Mouse (Mus musculus) liver, embryonic 11.5 days (tissue): ENCODE data around the gene Josd2. TPM values are rescaled to one million over a fixed set of nuclear protein-coding genes. Genes with fewer than 3 reads are reported as not detected.

Experiments used
- ATAC-seq: fragments of 200-750 bp; cut with Nextera tagmentation; replicated peaks from 2 replicates; pipeline ENCODE4 v1.8.0; 2017; ENCODE audit warnings: moderate number of reproducible peaks, mild to moderate bottlenecking, moderate TSS enrichment, moderate library complexity; ENCODE audit not compliant: low FRiP score
- DNase-seq: peaks from one replicate; pipeline ENCODE4 v3.0.0-alpha.2; 2017; ENCODE audit warnings: low spot score
- H3K27ac ChIP-seq: fragments of 300-500 bp; sonication (generic); 2 replicates; pipeline ENCODE4 v1.5.1; 2014; ENCODE audit warnings: mild to moderate bottlenecking, low read depth, low read length, control low read depth
- H3K27me3 ChIP-seq: fragments of 300-500 bp; sonication (generic); replicated peaks from 2 replicates; pipeline ENCODE4 v1.6.1; 2014; ENCODE audit warnings: low read length, mixed read lengths; ENCODE audit not compliant: control insufficient read depth, insufficient read depth
- H3K36me3 ChIP-seq: fragments of 300-500 bp; sonication (generic); 2 replicates; pipeline ENCODE4 v1.6.1; 2014; ENCODE audit warnings: mild to moderate bottlenecking, low read length, moderate library complexity, mixed read lengths; ENCODE audit not compliant: control insufficient read depth, insufficient read depth
- H3K4me1 ChIP-seq: fragments of 300-500 bp; sonication (generic); replicated peaks from 2 replicates; pipeline ENCODE4 v1.6.1; 2014; ENCODE audit warnings: low read length, mixed read lengths; ENCODE audit not compliant: control insufficient read depth, insufficient read depth
- H3K4me2 ChIP-seq: fragments of 300-500 bp; sonication (generic); 2 replicates; pipeline ENCODE4 v1.6.1; 2014; ENCODE audit warnings: mild to moderate bottlenecking, control low read depth, moderate library complexity
- H3K4me3 ChIP-seq: fragments of 300-500 bp; sonication (generic); 2 replicates; pipeline ENCODE4 v1.5.1; 2014; ENCODE audit warnings: low read depth, low read length, control low read depth
- H3K9ac ChIP-seq: fragments of 300-500 bp; sonication (generic); 2 replicates; pipeline ENCODE4 v1.6.1; 2014; ENCODE audit warnings: low read depth, low read length, control low read depth
- H3K9me3 ChIP-seq: fragments of 300-500 bp; sonication (generic); 2 replicates; pipeline ENCODE4 v1.6.1; 2016; ENCODE audit warnings: low read length, inconsistent platforms, mixed read lengths; ENCODE audit not compliant: control insufficient read depth
- WGBS: fragments of 180-500 bp; shearing (Covaris S2); extraction: QIAGEN DNeasy Blood & Tissue Kit; methylation state at CpG from one replicate; pipeline ENCODE4 v1.1.7; 2014; 5-methylcytosine and 5-hydroxymethylcytosine counted together
- polyA plus RNA-seq: library from polyadenylated mRNA; unstranded; fragments of >200 nt; fragmentation: Nextera tagmentation; extraction: Ambion mirVana; gene quantifications from 2 replicates; pipeline ENCODE4 v1.2.1, GENCODE M21; 2014

The Josd2 gene
- polyA plus RNA-seq, 1 experiment from 2014 or later = 146 TPM

DNA sequence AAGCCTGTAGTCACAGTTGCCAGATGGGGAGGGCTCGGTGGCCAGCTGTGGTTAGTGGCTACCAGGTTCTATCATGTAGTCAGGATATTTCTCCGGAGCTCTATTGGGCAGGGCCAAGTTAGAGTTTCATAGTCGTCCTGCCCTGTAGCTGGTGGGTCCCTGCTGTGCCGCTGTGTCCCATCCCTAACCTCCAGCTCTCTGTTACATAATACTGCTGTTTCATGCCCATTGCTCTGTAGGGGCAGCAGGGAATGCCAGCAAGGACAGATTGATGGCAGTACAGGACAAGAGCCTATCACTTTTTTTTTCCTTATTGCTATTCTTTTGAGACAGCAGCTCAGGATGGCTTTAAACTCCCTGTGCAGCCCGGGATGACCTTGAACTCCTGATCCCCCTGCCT lies 32.0 kb upstream of the Josd2 start:
- Histone ChIP-seq H3K27me3 (peaks cover 56% of the 10 kb centered on the region), H3K27ac (no peak overlapping the region), H3K9me3 (no peaks in the 10 kb centered on the region), H3K4me3 (no peak overlapping the region), H3K4me1 (0 out of 2 replicates have a peak, but pooled peaks cover 2% of the 10 kb centered on the region), H3K9ac (no peak overlapping the region), H3K36me3 (no peaks in the 10 kb centered on the region), H3K4me2 (no peak overlapping the region)
- ATAC-seq (no peak), DNase-seq (no peak)
- 56% methylated on average over 5 of the region's 5 CpGs for WGBS

DNA sequence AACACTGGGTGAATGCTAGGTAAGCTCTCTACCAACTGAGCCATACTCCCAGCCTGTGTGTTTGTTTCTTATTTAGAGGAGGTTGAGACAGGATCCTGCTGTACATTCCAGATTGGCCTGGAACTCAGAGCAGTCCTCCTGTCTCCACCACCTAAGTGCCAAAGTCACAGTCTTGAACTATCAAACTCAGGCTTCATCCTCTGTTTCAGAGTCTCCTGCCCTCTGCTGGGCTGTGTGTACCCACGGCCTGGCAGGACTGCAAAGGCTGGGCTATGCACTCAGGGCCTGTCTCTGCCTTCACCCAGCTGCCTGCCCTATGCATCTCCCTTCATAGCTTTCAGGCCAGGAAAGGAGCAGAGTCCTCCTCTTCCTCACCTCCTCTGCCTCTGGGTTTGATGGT lies 31.5 kb upstream of the Josd2 start:
- no peak overlapping the region for H3K4me3 ChIP-seq
- H3K9me3 ChIP-seq = no peaks in the 10 kb centered on the region
- H3K4me2 ChIP-seq = no peak overlapping the region
- DNase-seq = no peak
- no peak overlapping the region for H3K27ac ChIP-seq
- H3K27me3 ChIP-seq = peaks cover 56% of the 10 kb centered on the region
- H3K4me1 ChIP-seq = 0 out of 2 replicates have a peak, but pooled peaks cover 2% of the 10 kb centered on the region
- WGBS = 13% methylated on average over 1 of the region's 1 CpGs
- no peaks in the 10 kb centered on the region for H3K36me3 ChIP-seq
- no peak for ATAC-seq
- H3K9ac ChIP-seq = no peak overlapping the region

DNA sequence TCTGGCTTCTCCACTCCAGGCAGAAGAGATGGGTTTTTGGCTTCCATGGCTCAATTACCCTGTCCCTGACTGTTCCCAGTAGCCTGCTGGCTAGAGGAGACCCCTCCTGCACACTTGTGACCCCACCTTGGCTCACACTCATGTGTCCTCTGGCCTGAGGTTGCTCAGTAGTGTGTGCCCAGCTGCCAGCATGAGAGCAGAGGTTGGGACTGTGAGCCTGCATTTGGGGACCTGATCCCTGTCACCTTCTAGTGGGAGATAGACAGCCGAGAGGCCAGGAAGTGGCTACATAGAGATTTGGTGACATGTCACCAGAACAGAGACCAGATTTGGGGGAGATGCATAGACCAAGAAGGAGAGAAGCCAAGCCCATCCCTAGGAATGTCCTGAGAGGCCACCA lies 30.6 kb upstream of the Josd2 start:
- 52% methylated on average over 1 of the region's 1 CpGs for WGBS
- no peaks in the 10 kb centered on the region for H3K36me3 ChIP-seq
- no peak overlapping the region for H3K27ac ChIP-seq
- H3K4me3 ChIP-seq = no peak overlapping the region
- H3K27me3 ChIP-seq = peaks cover 56% of the 10 kb centered on the region
- H3K9me3 ChIP-seq = no peaks in the 10 kb centered on the region
- 0 out of 2 replicates have a peak, but pooled peaks cover 2% of the 10 kb centered on the region for H3K4me1 ChIP-seq
- ATAC-seq = no peak
- no peak overlapping the region for H3K4me2 ChIP-seq
- DNase-seq = no peak
- H3K9ac ChIP-seq = no peak overlapping the region

GRCm38 (mm10) chr7:44437933-44438332 lies 29.8 kb upstream of the Josd2 start:
- 0 out of 2 replicates have a peak, but pooled peaks cover 2% of the 10 kb centered on the region for H3K4me1 ChIP-seq
- H3K4me3 ChIP-seq = no peak overlapping the region
- H3K9me3 ChIP-seq = no peaks in the 10 kb centered on the region
- DNase-seq = no peak
- 68% methylated on average over 8 of the region's 8 CpGs for WGBS
- H3K27me3 ChIP-seq = peaks cover 58% of the 10 kb centered on the region
- H3K36me3 ChIP-seq = no peaks in the 10 kb centered on the region
- no peak overlapping the region for H3K27ac ChIP-seq
- H3K4me2 ChIP-seq = no peak overlapping the region
- ATAC-seq = no peak
- no peak overlapping the region for H3K9ac ChIP-seq

GRCm38 (mm10) chr7:44439696-44440095 lies 28.1 kb upstream of the Josd2 start:
- no peaks in the 10 kb centered on the region for H3K36me3 ChIP-seq
- H3K9me3 ChIP-seq = no peaks in the 10 kb centered on the region
- no peaks in the 10 kb centered on the region for H3K4me1 ChIP-seq
- H3K4me3 ChIP-seq = no peak overlapping the region
- no peak overlapping the region for H3K4me2 ChIP-seq
- WGBS = 68% methylated on average over 2 of the region's 2 CpGs
- no peak for DNase-seq
- H3K9ac ChIP-seq = no peak overlapping the region
- H3K27ac ChIP-seq = no peak overlapping the region
- no peak for ATAC-seq
- peaks cover 72% of the 10 kb centered on the region for H3K27me3 ChIP-seq

GRCm38 (mm10) chr7:44440479-44440878 lies 27.3 kb upstream of the Josd2 start:
- DNase-seq = no peak
- no peak overlapping the region for H3K27ac ChIP-seq
- H3K4me3 ChIP-seq = no peak overlapping the region
- ATAC-seq = no peak
- no peak overlapping the region for H3K4me2 ChIP-seq
- no peaks in the 10 kb centered on the region for H3K9me3 ChIP-seq
- peaks cover 80% of the 10 kb centered on the region for H3K27me3 ChIP-seq
- no peaks in the 10 kb centered on the region for H3K4me1 ChIP-seq
- whole genome bisulfite sequencing = 63% methylated on average over 1 of the region's 1 CpGs
- no peak overlapping the region for H3K9ac ChIP-seq
- H3K36me3 ChIP-seq = no peaks in the 10 kb centered on the region

DNA sequence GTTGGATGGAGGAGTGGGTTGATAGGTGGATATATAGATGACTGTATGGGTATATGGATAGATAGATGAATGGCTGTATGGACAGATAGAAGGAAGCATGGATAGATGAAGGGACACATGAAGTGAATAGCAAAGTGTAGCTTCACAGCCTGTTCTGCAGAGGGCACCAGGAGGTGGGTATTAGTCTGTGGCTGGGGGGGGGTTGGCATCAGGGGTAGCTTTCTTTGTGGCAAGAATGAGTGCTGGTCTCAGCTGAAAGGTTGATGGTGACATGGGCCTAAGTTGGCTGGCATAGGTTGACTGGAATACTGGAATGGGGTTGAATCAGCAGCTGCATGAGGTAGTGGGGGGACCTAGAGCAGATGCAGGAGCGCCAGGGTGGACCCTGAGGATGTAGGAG lies 26.6 kb upstream of the Josd2 start:
- Histone ChIP-seq H3K9ac (no peak overlapping the region), H3K9me3 (no peaks in the 10 kb centered on the region), H3K27me3 (peaks cover 83% of the 10 kb centered on the region), H3K4me1 (no peaks in the 10 kb centered on the region), H3K27ac (no peak overlapping the region), H3K4me2 (no peak overlapping the region), H3K4me3 (no peak overlapping the region), H3K36me3 (no peaks in the 10 kb centered on the region)
- 13% methylated on average over 1 of the region's 1 CpGs for WGBS
- ATAC-seq = no peak
- no peak for DNase-seq

DNA sequence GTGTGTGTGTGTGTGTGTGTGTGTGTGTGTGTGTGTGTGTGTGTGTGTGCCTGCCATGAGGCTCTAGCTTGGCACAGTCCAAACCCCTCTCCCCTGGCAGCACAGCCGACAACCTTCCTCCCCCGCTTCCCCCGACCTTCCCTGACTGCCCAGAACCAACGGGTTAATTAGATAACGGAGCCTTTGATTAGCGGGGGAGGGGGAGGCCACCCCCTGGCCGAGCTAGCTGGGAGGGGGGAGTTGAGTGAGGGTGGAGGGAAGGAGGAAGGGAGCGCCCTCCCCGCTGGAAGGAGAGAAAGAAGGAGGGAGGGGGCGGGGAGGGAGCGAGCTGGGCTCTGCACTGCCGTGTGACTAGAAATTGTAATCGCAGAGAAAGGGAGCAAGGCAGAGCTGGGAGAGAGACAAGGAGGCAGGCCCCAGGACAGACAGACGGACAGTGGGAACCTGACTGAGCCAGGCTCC lies 26.1 kb upstream of the Josd2 start:
- no peaks in the 10 kb centered on the region for H3K4me1 ChIP-seq
- DNase-seq (no peak), ATAC-seq (no peak; the same call in 1 of the 2 replicates)
- H3K36me3 ChIP-seq = no peaks in the 10 kb centered on the region
- H3K4me3 ChIP-seq = peak overlapping the region; percentile 20
- peak overlapping the region; percentile 42 for H3K4me2 ChIP-seq
- 1% methylated on average over 13 of the region's 14 CpGs for WGBS
- peaks cover 88% of the 10 kb centered on the region for H3K27me3 ChIP-seq
- no peak overlapping the region for H3K27ac ChIP-seq
- 0 out of 2 replicates have a peak overlapping the region, but pooled peaks have one; percentile 14 for H3K9ac ChIP-seq
- no peaks in the 10 kb centered on the region for H3K9me3 ChIP-seq

DNA sequence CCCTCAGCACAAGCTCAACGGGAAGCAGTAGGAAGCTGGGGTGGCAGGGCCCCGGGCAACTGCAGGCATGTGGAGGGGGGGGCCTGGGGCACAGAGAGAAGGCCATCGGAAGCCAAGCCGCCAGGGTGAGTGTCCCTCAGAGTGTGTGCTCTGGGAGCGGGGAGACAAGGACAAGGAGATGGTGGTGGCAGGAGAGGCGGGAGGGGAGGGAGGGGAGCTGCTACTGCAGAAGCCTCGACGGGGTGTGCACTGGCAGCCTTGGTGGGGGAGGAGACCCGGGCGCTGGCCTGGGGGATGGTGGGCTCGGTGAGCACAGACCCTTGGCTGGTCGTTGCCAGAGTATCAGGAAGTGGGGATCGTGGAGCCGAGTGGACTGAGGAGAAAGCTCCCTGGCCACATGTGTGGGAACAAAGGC lies 25.4 kb upstream of the Josd2 start:
- DNase-seq = no peak
- Histone ChIP-seq H3K4me1 (no peaks in the 10 kb centered on the region), H3K4me3 (peak overlapping the region; percentile 20; the same call in 1 of the 2 replicates), H3K27ac (no peak overlapping the region), H3K27me3 (peaks cover 89% of the 10 kb centered on the region), H3K36me3 (no peaks in the 10 kb centered on the region), H3K9me3 (no peaks in the 10 kb centered on the region), H3K4me2 (peak overlapping the region; percentile 42), H3K9ac (no peak overlapping the region)
- ATAC-seq = no peak
- WGBS = 5% methylated on average over 14 of the region's 14 CpGs
